Mouse (Mus musculus) mouse embryonic stem cell (cell line): ENCODE measurements around the gene Foxl2.

Experiments
- in situ Hi-C, 2 experiments: fragments of 300-500 bp; cut with MboI; formaldehyde crosslinking; loops; 1 replicate in 1 of 2; 3 replicates in 1 of 2; pipeline ENCODE4 v1.14.3; 2019 to 2020; ENCODE audit warnings: low sequenced_read_pairs in 2 of 2, low pct_unique_long_range_greater_than_20kb in 1 of 2, mixed read lengths in 1 of 2; ENCODE audit not compliant: unreplicated experiment in 1 of 2

The Foxl2 gene

DNA sequence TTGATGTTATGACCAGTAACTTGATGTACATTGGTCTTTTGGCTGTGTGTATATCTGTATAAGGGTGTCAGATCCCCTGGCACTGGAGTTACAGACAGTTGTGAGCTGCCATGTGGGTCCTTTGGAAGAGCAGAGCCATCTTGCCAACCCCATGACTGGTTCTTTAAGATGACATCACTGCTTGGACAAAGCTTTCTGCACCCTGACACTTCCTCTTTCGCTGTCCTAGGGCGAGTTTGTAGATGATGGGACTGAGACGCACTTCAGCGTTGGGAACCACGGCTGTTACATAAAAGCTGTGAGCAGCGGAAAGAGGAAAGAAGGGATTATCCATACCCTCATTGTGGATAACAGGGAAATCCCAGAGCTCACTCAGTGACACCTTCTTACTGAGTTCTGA is 46.2 kb downstream of the Foxl2 start:
- in situ Hi-C loops, result no loop called here
